Mouse (Mus musculus) left cerebral cortex, adult 2 months (tissue): ENCODE measurements around the gene Smyd3. TPM values are rescaled to one million over a fixed set of nuclear protein-coding genes. Genes with fewer than 3 reads are reported as not detected.
A peak's percentile ranks its signal among the peaks of the same experiment; 100 is the strongest.

Experiments used
- DNase-seq, 2 experiments: peaks; one replicate each; pipeline ENCODE4 v3.0.0; 2021 to 2022; ENCODE audit warnings: low spot score in 2 of 2, mixed read lengths in 1 of 2; ENCODE audit errors: extremely low spot score in 1 of 2
- H3K27ac ChIP-seq: fragments of 200-600 bp; 2 replicates; pipeline ENCODE4 v1.8.1; 2022
- H3K4me3 ChIP-seq: fragments of 200-600 bp; 2 replicates; pipeline ENCODE4 v1.8.1; 2022
- CTCF ChIP-seq: fragments of 200-600 bp; IDR thresholded peaks from 2 replicates; pipeline ENCODE4 v1.8.1; 2022; ENCODE audit warnings: antibody characterized with exemption, mild to moderate bottlenecking, moderate library complexity
- intact Hi-C: fragments of 180-260 bp; cut with DNase I; formaldehyde crosslinking; loops from one replicate; pipeline ENCODE4 v1.15.1; 2025
- total RNA-seq, 2 experiments: library from RNA; stranded (reverse); gene quantifications; 2 replicates each; pipeline ENCODE4 v1.2.3; 2021

Smyd3 gene
- total RNA-seq, 2 experiments from 2014 or later, result 25.0 to 25.6 TPM

DNA sequence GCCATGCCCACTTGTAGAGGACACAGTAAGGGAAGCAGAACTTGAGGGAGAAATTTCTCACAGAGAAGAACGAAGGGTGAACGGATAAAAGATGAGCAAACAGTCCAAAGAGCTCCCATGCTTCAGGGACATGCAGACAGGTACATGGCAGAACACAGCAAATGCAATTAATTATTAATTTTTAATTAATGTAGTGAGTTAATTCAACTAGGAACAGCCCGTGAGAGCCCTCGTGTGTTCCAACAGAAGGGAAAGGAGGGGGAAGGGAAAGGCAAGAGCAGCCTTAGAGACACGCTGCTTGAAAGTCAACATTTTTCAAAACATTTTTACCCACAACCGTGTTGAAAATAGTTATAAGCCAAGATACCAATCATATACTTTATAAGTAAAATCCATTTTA is 163.6 kb downstream of the Smyd3 start:
- Histone ChIP-seq H3K27ac (no peak overlapping the region), H3K4me3 (no peak overlapping the region)
- DNase-seq, result no peak
- intact Hi-C loops, result no loop called here
- no peak for TF ChIP-seq CTCF

DNA sequence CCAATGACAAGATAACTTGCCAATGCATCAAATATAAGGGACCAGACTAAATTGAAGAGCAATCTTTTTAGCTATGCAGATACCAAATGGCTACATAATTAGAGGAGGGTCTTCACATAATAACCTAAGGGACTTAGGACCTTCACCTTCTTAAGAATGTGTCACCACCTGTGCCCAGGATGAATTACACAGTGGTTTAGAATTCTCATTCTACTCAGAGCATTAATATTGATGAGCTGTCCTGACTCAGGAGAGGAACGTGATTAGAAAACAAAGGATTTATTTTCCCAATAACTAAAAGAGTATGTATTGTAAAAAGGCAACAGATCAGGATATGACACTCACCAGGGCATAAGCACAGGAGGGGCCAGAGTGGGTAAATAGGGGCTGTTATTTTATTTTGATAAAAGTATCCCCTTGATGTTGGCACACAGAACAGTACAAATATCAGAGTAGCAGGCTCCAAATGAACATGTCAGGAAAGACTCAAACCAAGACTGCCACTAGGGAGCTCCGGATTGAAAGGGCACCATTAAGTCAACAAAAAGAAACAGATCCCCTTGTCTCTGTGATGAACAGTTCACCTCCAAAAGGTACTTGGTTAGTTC is 172.4 kb downstream of the Smyd3 start:
- no peak overlapping the region for H3K27ac ChIP-seq
- DNase-seq, result no peak
- H3K4me3 ChIP-seq, result no peak overlapping the region
- intact Hi-C loops, result no loop called here
- TF ChIP-seq CTCF, result no peak

DNA sequence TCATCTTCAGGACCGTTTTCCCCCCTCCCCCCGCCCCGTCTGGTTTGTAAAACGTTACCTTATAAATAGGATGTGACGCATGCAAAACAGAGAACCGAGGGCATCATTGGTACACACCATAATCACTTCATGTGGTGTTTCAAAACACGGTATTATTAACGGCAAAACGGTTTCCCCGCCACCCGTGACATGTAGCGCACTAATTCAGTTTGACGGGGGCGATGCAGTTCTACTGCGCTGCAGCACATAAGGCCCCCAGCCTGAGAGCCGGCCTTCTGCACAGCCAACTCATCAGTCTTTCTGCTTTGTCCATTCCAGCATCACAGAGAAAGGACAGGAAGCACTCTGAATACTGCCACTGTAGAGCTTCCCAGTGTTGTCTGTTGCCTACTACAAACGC is 174.4 kb downstream of the Smyd3 start:
- no peak for DNase-seq
- no peak overlapping the region for H3K27ac ChIP-seq
- intact Hi-C loops, result no loop called here
- H3K4me3 ChIP-seq, result no peak overlapping the region
- TF ChIP-seq CTCF, result no peak

DNA sequence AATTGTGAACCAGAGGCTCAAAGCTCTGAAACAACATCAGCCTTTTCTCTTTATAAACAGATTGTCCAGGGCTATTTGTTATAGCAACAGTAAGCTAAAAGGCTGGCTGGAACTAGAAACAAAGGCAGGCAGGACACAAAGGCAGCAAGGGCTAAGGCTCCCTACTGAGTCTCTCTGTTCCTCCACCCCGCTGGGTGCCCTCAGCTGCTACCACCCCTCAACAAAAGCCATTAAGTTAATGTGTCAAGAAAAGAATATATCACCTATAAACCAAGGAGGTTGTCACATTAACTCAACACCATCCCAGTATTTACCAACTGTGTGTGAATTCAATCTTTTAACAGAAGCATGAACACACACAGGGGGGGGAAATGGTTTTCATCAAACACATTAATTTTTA is 176.3 kb downstream of the Smyd3 start:
- no peak for DNase-seq
- no peak for TF ChIP-seq CTCF

DNA sequence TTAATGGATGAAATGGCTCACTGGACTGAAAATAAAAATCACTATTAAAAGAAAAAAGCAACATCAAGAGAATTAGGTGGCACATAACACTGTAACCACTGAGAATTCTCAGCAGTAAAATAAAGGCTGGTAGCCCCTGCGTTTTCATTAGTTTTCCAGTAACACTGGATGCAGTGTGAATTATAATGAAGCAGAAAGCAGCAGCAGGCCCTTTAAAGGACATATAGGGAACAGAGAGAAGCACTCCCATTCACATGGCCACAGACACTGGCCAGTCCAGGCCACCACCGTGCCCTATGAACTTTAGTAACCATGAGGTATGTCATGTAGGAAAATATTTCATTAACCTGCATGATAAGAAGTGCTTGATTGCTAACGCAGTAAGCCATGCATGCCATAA is 178.8 kb downstream of the Smyd3 start:
- intact Hi-C loops, result no loop called here
- no peak overlapping the region for H3K27ac ChIP-seq
- DNase-seq, result no peak

More for the DNA sequence above, 176.3 kb downstream of the Smyd3 start:
- intact Hi-C loops, result no loop called here
- Histone ChIP-seq H3K27ac (no peak overlapping the region), H3K4me3 (no peak overlapping the region)

DNA sequence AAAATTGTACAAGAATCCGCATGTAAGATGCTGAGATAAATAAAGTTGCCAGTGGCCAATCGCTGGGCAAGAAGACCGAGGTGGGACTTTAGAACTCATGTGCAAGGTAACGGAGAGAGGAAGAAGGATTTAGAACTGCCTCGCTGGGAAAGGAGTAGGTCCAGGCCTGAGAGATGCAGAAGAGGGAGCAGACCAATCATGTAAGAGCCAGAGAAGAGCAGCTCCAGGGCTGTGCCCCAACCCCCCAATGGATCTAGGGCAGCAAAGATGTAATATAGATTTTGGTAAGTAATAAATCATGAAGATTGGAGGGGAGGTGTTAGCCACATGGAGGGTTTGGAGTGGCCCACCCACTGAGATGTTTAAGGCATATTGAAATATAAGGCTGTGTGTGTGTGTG is 180.3 kb downstream of the Smyd3 start:
- intact Hi-C loops, result no loop called here
- TF ChIP-seq CTCF, result no peak
- Histone ChIP-seq H3K27ac (no peak overlapping the region), H3K4me3 (no peak overlapping the region)
- no peak for DNase-seq

More for the DNA sequence above, 178.8 kb downstream of the Smyd3 start:
- no peak overlapping the region for H3K4me3 ChIP-seq
- no peak for TF ChIP-seq CTCF

DNA sequence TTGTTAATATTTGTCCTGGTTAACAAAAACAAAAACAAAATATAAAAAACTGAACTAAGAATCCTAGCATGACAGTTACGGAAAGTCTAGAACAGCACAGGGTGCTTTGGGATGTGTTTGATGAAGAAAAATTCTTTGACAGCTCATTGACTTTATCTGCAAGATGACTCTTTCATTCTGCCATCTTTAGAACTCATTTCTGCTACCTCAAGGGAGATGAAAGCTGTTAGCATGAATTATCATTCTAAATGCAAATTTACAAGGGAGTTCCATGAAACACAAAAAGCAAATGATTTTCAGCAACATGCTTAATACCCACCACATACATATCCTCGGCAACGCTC is 190.9 kb downstream of the Smyd3 start:
- no peak for DNase-seq
- no peak overlapping the region for H3K4me3 ChIP-seq
- intact Hi-C loops, result no loop called here
- TF ChIP-seq CTCF, result no peak
- no peak overlapping the region for H3K27ac ChIP-seq

DNA sequence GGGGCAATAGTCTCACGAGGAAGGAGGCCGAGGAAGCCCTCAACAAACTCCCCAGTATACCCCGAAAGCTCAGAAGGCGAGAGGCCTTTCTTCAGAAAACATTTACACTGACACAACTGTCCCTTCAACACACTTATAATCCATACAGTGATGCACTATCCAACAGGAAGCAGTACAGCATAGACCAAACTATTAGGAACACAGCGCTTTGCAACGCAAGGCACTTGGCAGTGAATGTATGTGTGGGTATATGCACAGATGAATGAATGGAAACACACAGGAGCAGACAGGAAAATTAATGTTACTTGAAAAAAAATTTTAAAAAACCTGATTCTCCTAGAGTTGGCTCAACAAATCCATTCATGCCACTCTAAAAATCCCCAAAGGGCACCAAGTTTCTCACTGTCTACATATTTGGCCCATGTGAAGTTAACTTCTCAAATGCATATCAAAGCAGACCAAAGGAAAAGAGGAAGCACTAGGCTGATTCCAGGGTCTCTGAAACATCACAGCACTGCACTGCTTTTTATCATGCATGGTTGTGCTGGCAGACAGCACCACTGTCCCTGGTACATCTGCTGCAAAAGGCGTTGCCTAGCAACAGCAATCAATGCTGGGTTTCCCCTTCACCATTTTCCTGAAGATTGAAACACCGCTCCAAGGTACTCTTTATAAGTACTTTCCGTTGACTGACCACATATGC is 191.4 kb downstream of the Smyd3 start:
- TF ChIP-seq CTCF, result no peak
- Histone ChIP-seq H3K27ac (no peak overlapping the region), H3K4me3 (no peak overlapping the region)
- intact Hi-C loops, result no loop called here
- peak in 1 of 2 experiments; percentile 12 for DNase-seq

DNA sequence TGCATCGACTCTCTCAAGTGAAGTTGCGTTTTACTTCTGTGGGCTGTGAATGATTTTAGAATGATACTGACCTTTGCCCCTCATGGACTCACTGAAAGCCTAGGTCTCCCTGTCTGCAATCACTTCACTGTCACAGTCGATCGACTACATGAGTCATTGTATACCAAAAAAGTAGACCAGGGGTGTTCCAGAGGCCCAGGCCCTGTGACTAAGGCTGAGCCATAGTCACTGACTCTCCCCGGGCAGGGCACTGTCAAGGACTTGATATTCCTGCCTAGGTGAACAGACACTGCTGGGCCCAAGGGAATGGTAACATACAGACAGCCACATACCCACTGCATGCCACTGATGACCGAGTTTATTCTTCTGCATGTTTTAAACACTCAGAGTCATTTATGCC is 193.6 kb downstream of the Smyd3 start:
- no peak overlapping the region for H3K4me3 ChIP-seq
- no peak for DNase-seq
- TF ChIP-seq CTCF, result no peak
- H3K27ac ChIP-seq, result no peak overlapping the region
- intact Hi-C loops, result no loop called here

DNA sequence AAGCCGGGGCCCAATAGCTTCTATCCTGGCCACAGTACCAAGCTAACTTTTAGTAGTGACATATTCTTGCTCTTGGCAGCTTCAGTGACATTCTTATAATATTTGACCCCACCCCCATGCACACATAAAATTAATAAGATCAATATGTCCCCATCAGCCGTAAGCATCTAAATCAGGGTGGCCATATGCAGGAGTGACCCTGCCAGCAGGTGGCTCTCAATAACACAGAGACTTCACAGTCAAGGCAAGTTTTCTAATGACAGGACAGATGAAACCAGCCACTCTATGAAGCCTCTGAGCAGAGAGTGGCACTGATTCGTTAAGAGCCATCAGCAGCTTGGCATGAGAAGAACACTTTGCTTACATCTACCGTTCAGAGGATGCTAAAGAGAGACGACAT is 204.2 kb downstream of the Smyd3 start:
- no peak; the same call in 1 of the 2 replicates for TF ChIP-seq CTCF
- H3K4me3 ChIP-seq, result no peak overlapping the region
- intact Hi-C loops, result no loop called here

DNA sequence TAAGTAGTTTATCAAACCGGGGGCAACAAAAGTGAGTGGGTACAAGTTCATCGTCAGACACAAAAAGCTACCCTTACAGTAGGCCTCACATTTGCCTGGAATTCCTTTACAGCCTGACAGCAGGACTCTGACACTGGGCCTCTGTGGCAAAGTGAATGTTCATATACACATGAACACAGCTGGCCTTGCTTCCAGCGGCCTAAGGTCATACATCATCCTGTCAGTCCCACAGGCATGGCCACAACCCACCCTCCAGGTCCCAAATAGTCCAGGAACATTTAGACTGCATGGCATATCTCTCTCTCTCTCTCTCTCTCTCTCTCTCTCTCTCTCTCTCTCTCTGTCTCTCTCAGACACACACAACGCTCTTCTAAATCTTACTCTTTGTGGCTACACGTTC is 208.4 kb downstream of the Smyd3 start:
- TF ChIP-seq CTCF, result no peak
- intact Hi-C loops, result no loop called here
- no peak for DNase-seq
- Histone ChIP-seq H3K27ac (no peak overlapping the region), H3K4me3 (no peak overlapping the region)

More for the DNA sequence above, 204.2 kb downstream of the Smyd3 start:
- no peak overlapping the region for H3K27ac ChIP-seq
- no peak for DNase-seq

DNA sequence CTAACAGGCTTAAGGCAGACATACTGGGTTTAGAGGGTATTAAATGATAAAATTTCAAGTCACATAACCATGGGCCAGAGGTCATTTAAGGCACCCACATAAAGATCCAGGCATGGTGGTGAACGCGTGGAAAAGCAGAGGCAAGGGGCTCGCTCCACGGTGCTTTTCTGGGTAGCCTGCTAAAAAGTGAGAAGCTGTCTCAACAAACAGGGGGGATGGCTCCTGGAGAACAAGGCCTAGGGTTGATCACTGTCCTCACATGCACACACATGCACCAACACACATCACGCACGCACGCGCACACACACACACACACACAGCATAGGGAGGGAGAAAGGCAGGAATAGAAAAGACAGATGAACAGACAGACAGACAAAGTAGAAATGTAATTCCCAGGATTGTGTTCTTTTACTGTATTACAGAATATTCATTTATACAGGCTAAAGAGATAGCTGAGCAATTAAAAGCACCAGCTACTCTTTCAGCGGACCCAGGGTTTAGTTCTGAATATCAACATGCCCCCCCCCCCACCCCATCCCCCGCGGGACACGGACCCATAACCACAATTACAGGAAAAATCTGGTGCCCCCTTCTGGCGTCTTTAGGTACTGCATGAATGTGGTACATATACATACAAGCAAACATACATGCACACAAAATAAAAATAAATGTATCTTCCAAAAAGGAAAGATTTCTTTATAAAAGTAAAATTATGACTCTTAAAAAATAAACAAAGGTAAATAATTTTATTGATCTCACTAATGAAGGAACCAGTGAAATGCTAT is 215.2 kb downstream of the Smyd3 start:
- TF ChIP-seq CTCF, result peak; percentile 27
- intact Hi-C loops, result no loop called here
- no peak for DNase-seq
- Histone ChIP-seq H3K27ac (no peak overlapping the region), H3K4me3 (no peak overlapping the region)
